Mouse (Mus musculus) G1E-ER4 (cell line): ENCODE data around the gene B3gntl1. TPM values are rescaled to one million over a fixed set of nuclear protein-coding genes. Genes with fewer than 3 reads are reported as not detected.

Experiments
- GATA1 ChIP-seq: IDR thresholded peaks from one replicate; pipeline ENCODE4 v1.8.0; 2012; ENCODE audit warnings: low read length, inconsistent platforms
- polyA plus RNA-seq: library from polyadenylated mRNA; stranded (reverse); fragments of >175 nt; gene quantifications from 2 replicates; pipeline ENCODE4 v1.2.3, GENCODE M21; 2012

B3gntl1 gene
- polyA plus RNA-seq, 1 experiment, result 1.7 TPM

DNA sequence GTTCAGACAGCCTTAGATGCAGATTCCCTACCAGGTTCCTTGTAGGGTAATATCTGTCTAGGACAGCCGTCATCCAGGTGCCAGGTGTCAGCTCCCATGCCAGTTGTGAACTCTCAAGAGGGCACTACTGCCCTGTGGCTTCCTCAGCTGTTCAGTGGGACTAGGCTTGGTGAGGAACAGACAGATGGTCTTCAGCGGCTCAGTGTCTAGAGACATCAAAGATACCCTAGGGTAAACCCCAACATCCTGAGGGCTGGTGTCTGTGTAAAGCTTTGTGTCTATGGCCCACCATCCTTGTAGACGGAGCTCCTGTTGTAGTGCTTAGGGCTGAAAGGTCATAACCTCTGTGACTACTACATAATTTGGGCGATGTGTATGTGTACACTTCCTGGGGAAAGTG is 24.3 kb upstream of the B3gntl1 start:
- TF ChIP-seq GATA1, result no peak

DNA sequence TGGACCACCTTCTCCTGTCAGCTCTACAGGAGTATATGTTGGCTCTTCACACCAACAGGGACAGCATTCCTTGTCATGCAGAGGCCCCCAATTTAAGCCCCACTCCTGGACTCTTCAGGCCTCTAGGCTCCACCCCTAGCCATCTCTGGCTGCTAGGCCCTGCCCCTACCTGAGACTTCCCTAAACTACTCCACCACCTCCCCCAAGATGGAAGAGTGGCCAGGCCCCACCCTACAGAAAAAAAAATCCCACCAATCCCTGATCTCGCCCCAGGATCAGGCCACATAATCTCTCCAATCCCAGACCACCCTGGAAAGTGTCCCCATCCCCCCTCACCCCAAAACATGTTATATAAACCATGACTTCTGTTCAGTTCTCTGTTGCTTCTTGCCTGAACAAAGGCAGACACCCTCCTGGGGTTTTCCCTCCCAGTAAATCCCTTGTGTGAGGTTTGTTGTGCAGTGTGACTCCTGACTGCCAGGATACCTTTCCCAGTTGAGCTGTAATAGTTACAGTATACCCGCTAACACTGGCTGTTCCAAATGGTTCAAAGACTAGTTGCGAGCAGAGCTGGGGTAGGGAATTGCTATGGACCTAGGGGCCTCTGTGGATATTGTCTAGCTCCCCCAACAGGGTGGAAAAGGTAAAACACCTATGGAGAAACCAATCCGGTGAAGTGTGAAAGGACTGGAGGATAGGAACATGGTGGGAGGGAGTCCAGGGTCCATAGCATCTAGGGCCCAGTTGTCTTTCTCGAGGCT is 22.5 kb upstream of the B3gntl1 start:
- no peak for TF ChIP-seq GATA1

DNA sequence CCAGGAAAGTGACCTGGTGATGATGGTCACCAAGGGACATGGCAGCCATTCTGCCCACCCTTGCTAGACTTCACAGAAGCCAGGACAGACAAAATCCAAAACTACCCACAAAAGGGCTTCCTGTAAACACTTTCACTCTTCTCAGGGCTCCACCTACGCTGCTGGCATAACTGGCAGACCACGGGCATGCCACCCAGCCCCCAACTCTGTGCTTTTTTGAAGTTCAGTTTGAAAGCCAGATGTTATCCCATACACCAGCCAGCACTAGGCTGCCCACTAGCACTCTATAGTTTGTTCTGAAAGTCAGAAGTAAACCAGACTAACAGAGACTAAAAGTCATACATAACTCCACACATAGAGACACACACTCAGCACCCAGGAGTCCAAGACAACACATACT is 15.1 kb upstream of the B3gntl1 start:
- no peak for TF ChIP-seq GATA1

DNA sequence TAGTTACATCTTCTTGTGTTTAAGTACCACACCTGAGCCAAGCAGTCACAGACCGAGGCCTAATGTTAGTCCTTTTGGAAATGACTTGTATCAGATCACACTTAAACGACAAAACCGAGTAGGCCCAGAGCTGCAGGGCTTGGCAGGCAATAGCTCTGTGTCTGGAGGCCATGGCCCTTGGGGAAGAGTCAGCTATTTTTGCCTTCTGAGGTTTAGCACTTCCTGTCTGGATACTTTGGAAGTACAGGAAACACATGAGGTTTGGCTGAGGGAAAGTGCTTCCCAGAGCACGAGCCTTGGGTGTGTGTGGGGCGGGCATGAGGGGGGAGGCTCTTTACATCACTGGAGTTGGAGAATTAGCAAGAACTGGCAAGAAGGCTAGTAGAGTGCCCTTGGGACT is 13.7 kb upstream of the B3gntl1 start:
- no peak for TF ChIP-seq GATA1

DNA sequence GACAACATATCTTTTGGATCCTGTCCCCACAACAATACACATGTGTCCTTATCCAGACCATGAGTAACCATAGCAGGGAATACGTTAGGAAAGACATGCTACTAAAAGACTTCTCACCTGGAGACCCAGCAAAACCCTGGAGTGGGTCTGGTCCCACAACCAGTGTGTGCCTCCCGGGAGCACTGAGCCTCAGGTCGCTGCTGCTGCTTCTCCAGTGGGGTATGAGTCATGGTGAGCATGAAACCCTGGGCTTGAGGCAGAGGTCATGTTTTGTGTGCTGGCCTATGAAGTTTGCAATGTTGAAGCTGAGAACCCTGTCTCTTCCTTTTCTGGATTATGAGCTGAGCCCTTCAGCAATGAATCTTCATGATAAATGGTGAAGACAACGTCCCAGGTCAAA is 13.1 kb upstream of the B3gntl1 start:
- no peak for TF ChIP-seq GATA1

DNA sequence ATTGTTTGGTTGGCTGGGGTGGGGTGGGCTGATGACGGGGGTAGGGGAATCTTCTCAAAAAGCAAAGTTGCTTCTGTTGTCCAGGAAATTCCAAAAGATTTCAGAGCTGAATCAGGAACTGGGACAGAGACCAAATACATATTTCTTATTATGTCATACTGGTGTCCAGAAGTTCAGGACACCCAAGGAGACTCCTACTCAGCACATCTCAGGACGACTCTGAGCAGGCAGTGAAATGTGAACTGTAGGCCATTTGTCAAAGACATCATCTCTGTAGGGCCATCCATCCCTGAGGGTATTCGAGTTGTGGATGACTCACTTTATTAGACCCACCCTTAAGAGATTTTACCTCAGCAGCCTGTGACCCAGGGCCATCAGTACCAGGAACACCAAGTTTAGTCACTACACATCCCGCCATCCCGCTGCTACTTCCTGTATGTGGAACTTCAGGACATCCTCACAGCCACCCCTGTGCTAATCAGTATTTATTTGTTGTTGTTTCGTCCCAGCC is 12.6 kb upstream of the B3gntl1 start:
- TF ChIP-seq GATA1, result no peak

DNA sequence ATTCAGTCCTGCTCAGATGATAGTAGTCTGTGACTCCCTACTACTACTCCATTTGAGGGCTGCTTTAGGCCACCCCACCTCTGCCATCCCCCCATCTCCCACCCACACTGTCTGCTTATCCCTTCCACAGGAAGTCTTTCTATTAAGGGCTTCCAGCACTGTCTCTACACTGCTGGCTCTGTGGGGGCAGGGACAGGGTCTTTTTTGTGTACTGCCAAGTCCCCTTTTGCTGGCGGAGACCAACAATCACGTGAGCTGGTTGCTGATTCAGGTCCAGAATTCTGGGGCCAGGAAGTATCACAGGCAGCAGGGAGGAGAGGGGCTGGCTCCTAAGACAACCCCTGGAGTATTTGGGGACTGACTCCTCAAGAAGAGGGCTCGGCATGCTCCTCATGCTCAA is 10.3 kb upstream of the B3gntl1 start:
- TF ChIP-seq GATA1, result no peak

DNA sequence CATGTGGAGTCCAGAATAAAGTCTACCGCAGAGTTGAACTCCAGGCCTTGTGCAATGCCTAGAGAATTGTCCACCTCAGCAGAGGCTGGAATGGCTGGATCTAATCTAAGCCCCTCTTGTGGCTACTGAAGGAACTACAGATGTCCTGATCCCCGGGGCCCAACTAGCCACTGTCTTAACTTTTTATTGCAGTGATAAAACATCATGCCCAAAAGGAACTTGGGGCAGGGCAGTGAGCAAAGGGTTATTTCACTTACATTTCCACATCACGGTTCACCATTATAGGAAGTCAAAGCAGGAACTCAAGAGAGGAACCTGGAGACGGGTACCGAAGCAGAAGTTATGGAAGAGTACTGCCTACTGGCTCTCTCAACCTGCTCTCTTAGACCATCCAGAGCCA is 7.8 kb upstream of the B3gntl1 start:
- no peak for TF ChIP-seq GATA1

DNA sequence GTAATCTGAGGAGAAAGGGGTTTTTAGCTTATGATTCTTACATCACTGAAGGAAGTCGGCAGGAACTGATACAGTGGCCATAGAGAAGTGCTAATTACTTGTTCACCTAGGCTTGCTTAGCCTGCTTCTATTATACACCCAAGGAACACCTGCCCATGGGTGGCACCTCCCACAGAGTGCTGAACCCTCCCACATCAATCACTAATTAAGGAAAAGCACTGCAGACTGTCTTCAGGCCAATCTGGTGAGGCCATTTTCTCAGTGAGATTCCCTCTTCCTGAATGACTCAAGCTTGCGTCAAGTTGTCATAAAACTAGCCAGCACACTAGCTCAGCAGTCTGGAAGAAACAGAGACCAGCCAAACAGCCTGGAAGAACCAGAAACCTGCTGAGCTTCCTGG is 6.6 kb upstream of the B3gntl1 start:
- TF ChIP-seq GATA1, result no peak

DNA sequence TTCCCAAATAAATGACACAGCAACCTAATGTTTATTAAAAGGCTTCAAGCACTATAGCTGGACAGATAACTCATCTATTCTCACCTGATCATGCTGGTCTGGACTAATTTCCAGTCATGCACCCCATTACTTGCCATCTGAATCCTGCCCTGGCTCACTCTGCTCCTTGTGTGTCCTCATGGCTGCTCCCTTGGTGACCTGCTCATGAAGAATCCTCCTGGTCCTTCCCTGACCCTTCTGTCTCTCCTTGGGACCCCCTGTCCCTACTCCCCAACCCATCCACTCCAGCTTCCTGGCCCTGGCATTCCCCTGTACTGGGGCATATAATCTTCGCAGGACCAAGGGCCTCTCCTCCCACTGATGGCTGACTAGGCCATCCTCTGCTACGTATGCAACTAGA is 3.9 kb upstream of the B3gntl1 start:
- no peak for TF ChIP-seq GATA1

DNA sequence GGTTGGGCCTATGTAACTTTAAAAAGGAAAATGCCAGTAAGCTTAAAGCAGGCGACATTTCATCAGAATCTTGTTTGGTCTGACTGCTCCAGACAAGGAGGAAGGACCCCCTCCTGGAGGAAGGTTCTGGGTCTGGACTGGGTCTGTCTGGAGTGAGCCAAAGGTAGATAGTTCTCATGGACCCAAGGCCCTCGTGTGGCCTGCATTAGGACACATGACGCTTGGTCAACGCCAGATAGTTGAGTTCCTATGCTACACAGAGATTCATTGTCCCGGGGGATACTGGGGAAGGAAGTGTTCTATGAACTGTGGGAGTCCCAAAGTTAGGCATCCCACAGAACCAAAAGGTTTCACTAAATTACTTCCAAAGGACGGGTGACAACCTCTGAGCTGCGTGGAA is 676 bp upstream of the B3gntl1 start:
- no peak for TF ChIP-seq GATA1

DNA sequence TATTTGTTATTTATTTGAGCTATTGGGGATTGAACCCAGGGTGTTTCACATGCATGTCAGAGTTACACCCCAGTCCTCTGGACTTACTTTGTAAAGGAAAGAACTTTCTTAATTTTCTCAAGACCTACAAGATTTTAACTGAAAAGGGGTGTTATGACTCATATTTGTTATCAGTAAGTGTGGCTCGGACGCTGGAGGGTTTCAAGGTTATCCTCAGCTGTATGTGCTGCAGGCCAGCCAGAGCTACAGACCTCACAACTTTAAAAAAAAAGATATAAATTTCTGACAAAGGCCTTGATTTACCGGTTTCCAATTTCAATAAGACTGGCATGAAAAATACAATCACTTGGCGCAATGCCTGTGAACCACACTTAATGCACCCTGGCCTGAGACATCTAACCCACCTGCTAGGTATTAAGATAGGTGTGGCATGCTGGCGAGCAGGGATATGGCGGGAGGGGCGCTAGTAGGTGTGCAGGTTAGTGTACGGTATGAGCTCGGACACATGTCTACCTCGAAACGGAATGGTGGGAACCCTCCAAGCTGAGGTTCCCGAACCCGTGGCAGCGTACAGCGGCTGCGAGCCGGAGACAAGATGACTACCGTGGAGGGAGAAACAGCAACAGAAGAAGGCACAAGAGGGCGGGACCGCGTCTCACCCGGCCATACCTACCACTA is 502 bp downstream of the B3gntl1 start:
- no peak for TF ChIP-seq GATA1

DNA sequence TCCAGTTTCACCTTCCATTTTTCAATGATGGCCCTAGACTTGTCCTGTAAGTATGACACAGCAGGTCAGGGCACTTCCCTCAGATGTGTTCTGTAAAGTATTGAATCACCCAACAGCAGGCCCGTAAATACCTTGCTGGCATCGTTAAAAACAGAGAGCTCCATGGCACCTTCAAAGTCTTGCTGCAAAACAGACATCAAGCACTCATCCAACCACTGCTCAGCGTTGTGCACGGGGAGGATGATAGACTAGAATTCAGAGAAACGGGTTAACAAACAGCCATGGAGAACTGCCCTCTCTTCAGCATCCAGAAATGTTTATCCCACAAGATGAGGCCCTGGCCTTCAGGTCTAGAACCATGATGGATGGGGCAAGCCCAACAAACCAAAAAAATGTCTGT is 2.0 kb downstream of the B3gntl1 start:
- TF ChIP-seq GATA1, result no peak

DNA sequence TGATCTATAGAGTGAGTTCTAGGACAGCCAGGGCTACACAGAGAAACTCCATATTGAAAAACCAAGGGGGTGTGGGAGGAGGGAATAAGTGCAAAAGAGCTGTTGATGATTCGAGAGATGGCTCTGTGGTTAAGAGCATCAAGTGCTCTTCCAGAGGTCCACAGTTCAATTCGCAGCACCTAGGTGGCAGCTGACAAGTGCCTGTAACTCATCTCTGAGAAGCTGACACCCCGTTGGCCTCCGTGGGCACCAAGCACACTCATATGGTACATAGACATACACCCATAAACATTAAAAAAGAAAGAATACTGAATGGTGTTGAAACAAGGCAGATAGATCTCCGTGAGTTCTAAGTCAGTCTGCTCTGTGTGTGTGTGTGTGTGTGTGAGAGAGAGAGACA is 4.2 kb downstream of the B3gntl1 start:
- no peak for TF ChIP-seq GATA1

DNA sequence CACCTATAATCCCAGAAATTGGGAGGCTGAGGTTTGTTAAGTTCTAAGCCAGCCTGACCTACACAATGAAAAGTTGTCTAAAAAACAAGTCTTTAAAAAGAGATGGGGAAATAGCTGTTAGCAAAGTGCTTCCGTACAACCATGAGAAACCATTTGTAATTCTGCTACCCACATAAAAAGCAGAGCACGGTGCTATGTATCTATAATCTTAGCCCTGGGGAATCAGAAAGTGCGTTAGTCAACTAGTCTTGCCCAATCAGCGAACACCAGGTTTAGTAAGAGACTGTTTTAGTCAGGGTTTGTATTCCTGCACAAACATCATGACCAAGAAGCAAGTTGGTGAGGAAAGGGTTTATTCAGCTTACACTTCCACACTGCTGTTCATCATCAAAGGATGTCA is 5.4 kb downstream of the B3gntl1 start:
- no peak for TF ChIP-seq GATA1

DNA sequence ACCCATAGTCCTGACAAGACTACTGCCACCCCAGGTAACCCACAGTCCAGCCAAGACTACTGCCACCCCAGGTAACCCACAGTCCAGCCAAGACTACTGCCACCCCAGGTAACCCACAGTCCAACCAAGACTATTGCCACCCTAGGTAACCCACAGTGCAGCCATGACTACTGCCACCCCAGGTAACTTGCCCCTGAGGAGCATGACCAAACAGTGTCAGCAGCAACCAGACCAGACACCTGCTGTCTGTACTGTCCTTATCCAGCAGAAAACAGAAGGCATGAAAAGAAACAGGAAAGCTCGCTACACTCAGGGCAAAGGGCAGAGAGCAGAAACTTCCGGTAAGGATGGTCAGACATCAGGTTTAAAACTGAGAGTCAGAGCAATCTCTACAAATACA is 11.8 kb downstream of the B3gntl1 start:
- TF ChIP-seq GATA1, result no peak

DNA sequence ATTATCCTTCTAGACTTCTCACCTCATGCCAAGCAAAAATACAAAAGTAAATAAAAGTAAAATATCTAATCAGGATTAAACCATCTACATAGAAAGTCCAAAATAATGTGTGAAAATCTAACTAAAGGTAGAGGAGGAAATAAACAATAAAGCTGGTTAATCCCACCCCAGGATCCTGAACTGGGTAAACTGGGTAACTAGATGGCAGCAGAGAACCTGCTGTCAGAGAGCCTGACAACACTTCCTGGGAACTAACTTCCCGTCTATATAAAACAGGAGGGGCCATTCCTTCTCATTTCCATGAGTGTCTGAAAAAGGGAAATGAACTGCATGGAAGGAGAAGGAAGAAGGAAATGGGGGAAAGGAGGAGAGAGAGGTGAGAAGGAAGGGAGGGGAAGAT is 14.8 kb downstream of the B3gntl1 start:
- TF ChIP-seq GATA1, result no peak

DNA sequence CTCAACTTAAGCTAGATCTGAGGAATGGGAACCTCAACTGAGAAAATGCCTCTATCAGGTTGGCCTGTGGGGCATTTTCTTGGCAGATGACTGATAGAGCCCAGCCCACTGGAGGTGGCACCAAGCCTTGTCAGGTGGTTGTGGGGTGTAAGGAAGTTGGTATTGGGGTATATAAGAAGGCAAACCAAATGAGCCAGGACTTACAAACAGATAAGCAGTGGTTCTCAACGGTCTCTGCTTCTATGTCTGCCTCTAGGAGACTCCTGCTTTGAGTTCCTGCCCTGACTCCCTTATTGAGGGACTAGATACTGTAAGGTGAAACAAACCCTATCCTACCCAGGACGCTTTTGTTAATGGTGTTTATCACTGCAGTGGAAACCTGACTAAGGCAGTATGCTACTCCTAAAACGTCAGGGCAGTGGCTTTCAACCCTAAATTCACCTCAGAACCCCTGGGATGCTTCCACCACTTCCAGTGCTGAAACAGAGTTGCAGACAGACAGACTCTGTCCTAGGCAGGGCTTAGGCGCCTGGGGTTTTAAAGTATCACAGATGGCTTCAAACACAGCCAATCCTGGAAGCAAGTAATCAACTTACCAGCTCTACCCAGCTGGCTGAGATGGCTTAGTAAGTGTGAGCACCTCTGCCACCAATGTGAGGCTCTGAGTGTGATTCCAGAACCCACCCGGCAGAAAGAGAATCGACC is 17.0 kb downstream of the B3gntl1 start:
- no peak for TF ChIP-seq GATA1
